Mouse (Mus musculus): ENCODE data around the gene Pkp4. TPM values are rescaled to one million over a fixed set of nuclear protein-coding genes. Genes with fewer than 3 reads are reported as not detected.

Gene Pkp4
- total RNA-seq, 2 experiments from 2014 or later, result 332 to 342 TPM

DNA sequence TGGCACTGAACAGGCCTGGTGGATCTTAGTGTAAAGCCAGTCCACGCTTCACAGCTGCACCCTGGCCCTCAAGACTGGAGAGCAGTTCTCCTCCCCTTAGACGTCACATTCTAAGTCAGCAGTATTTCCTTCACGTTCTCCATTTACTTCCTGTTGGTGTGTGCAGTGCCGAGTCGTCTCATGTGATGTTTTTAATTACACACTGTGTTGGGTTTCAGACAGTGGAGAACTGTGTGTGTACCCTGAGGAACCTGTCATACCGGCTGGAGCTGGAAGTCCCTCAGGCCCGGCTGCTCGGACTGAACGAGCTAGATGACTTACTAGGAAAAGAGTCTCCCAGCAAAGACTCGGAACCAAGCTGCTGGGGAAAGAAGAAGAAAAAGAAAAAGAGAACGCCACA, 177.9 kb downstream of the Pkp4 start:
- DNase-seq (ENCODE audit: low spot score in 2 of 2), result no peak

DNA sequence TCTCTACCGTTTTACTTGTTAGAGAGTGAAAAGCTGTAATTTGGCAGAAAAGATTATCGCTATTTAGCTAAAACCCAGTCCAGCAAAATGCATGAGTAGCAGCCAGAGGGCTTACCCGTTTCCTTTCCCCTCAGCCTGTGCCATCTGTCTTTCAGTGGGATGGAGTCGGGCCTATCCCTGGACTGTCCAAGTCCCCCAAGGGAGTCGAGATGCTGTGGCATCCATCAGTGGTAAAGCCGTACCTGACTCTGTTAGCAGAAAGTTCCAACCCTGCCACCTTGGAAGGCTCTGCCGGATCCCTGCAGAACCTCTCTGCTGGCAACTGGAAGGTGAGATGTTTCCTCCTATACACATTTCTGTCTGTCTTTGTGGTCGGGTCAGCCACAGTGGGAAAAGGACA, 178.3 kb downstream of the Pkp4 start:
- DNase-seq (ENCODE audit: low spot score in 2 of 2), result no peak

DNA sequence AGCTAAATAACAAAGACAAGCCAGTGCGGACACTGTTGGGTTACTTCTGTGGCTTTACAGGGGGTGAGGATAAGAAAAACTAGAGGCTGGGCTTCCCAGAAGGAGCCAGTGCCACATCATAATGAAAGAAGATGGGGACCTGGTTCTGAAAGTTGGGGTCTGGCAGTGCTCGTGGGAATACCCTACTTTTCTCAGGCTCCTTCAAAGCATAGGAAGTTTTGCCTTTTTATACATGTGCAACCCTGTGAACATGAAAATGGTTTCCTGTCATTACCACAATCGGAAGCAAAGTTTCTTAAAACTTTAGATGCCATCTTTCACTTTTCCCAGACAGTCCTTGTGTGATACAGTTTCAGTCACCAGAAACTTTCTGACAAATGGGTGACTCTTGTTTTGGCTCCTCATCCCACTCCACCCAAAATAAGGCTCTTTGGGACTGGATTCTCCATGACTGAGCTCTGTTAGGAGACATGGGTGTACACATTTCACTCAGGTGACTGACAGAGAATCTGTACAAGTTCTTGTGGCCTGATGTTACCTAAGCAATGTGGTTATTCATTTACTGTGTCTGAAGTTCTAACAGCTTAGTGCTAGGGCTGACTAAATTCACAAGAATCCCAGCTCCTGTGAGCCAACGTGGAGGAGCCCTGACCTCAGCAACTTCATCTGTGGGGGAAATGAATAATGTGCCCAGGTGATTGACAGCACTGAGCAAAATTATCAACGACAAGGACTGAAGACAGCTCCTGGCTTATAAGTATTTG, 179.3 kb downstream of the Pkp4 start:
- no peak for DNase-seq (ENCODE audit: low spot score in 2 of 2)

DNA sequence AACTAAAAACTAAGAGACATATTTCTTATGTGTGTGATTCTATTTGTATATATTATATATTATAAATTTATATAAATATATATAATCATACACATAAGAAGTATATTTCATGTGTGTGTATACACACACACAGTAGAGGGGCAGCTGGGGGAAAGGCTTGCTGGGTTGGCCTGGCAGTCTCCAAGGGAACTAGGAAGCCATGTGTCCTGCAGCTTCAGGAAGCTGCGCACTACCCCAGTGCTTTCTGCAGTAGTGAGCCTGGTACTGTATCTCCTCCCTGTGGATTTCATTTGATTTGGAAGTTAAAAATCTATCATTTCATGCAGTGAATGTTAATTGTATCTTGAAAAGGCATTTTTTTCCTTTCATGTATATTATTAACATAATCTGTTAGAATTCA, 180.2 kb downstream of the Pkp4 start:
- DNase-seq (ENCODE audit: low spot score in 2 of 2), result no peak

DNA sequence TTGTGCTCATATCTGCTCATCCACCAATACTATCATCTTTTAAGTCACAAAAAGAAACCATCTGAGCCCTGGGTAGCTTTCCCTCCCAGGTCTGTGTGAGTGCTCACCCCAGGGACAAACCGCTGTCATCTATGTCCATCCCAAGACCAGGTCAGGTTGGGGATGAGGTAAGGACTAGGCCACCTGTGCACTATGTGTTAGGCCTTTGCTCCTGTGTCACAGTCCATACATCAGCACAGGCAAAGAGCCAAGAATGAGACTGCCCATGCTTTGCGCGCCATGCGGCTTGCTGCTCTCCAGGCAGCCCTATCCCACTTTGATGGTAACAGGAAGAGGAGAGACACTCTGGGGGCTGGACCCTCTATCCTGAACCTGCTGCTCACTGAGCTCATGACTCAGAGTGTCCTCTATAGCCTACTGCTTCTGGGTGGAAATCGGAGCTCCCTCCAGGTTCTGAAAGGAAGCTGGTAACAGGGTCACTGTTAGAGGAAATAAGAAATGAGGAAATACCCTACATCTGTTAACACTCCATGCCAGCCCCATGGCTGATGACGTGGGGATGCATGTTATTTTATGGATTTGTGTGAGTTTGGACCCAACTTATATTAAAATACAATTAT, 182.1 kb downstream of the Pkp4 start:
- DNase-seq (ENCODE audit: low spot score in 2 of 2), result no peak

DNA sequence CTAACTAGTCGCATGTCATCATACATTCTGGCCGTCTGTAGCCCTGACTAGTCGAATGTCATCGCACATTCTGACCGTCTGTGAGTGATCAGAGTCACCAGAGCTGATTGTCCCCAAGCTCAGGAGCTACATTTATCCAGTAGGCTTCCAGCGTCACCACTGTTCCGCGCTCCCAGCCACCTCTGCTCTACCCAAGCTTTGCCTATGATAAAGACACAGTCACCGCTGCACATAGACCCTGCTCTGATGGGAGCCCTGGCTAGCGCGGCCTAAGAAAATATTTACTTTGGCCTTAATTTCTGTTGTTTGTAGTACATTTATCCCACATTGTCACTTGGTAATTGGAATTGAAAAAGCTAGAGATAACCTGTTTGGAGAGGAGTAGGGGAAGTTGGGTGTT, 183.2 kb downstream of the Pkp4 start:
- DNase-seq (ENCODE audit: low spot score in 2 of 2), result no peak

DNA sequence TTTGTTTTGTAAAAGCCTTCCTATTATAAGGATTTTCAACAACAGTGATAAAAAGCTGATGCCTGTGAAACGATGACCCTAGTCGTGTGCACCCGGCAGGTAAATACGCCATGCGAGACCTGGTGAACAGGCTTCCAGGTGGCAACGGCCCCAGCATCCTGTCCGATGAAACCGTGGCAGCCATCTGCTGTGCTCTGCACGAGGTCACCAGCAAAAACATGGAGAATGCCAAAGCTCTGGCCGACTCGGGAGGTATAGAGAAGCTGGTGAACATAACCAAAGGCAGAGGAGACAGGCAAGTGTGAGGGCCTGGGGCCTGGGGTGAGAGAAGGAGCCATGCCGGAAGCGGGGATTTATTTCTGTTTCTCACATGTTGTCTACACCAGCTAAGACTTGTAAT, 184.0 kb downstream of the Pkp4 start:
- DNase-seq (ENCODE audit: low spot score in 2 of 2), result no peak

DNA sequence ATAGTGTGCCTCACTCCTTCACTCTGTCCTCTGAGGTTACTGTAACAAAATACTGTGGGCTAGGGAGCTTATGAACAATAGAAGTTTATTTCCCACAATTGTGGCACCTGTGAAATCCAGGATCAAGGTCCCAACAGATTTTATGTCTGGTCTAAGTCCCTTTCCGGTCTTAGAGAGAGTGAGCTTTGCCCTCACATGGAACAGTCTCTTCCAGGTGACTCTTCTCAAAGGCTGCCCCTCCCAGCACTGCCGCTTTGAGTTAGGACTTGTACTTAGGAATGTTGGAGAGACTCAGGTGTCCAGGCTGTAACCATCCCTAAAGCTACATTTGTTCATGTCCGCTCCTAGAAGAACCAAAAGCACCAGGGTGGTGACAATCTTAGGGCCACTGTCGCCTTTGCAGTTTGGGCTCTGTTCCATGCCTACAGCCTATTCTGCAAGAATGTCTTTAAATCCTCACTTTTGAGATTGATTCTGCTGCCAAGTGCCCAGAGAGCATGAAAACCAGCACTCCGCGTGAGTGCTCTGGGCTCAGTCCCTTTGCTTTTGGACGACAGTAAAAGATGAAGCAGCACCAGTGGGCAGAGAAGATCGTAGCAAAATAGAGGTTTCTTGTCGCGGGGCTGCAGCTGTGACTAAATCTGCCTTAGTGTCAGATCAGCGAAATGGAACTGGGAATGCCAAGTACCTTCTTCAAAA, 184.6 kb downstream of the Pkp4 start:
- no peak for DNase-seq (ENCODE audit: low spot score in 2 of 2)

DNA sequence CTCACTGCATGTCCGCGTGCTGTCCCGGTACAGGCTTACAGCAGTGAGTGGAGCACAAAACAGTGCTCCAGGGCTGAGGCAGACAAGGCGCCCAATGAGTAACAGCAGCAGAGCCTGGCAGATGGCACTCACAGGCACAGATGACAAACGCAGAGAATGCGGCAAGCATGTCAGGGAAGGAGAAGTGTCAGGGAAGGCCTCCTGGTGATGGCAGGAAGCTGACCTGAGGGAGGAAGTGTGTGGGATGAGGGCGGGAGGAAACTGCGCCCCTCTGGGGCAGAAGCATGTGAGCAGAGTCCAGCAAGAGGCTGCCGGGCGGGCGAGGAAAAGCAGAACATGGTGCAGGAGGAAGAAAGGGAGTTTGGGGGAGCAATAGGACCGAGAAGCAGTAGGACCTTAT, 185.8 kb downstream of the Pkp4 start:
- peak; percentile 58 to 82 for DNase-seq (ENCODE audit: low spot score in 2 of 2)

DNA sequence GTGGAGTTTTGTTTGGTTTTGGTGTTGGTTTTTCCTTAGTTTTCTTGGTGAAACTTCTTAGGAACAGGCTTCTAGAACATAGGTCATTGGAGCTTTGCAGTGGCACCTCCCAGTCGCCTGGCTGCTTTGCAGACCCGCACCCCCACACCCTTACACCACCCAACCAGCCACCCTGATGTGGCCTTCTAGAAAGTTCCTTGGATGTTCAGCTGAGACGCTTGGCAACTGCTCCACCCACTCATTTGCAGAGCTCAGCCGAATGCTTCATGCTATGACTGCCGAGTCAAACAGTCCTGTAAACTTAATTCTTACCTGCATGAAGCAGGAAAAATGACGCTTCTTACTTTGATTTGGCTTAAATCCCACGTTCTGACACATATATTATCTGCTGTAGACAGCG, 187.9 kb downstream of the Pkp4 start:
- no peak for DNase-seq (ENCODE audit: low spot score in 2 of 2)

DNA sequence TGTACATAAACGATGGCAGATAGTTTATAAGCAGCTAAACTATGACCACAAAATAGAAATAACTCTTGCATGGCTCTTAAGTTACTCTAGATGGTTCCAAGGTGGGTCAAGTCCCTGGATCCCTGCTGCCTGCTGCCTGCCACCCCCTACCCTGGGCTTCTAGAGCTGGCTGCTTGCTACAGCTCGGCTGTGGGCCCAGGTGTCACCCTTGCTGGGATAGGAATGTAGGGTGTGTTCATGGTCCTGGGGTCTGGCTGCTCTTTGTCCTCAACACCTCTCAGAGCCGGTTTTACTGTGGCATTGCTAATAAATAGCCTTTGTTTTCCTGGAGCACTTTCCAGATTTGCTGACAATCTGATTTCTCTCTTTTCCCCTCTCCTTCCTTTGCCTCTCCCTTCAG, 189.4 kb downstream of the Pkp4 start:
- DNase-seq (ENCODE audit: low spot score in 2 of 2), result no peak

DNA sequence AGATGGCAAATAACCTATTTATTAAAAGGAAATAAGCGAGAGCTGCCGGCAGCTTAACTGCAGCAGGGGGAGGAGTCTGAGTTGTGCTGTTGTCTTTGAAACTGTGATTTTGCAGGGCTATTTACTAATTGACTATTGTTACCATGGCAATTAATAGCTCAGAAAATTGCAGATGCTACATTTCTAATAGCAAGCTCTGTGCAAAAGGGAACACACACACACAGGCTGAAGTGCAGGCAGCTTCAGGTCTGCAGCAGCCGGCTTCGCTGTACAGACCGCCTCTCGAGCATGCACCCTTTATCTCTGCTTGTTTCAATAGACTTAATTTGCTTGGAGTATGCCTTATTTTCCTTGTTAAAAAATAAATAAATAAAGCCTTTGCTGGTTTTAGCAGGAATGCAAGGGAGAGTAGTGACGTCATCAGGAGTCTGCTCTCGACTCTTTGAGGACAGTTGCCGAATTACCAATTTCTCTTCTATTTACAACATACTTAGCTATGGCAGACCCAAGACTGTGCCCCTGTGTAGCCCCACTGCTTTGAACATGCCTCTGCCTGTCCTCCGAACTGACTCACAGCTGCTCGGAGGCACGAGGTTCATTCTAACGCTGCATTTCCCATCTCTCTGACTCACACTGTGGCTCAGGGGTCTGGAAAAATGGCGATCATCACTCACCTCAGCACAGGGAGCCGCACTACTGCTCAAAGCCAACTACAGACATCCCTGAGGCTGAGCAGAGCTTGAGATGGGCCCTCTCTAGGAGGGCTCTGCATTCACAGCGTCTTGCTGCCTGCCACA, 190.9 kb downstream of the Pkp4 start:
- DNase-seq (ENCODE audit: low spot score in 2 of 2), result no peak

DNA sequence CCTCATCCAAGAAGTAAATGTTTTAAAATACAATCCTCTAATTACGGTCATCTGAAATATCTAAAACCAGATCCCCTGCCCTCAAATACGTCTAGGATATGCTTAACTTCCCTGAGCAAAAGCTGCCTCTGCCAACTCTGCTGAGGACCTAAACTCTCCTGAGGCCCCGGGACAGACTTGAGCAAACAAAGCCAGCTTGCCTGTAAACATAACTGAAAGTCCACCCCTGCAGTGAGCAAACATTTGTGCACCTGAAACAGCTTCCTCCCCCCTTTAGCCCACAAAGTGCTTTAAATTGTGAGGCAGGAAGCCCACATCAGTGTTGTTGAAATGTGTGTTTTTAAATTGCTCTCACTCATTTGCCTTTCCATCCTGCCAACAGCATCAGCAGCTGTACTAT, 193.2 kb downstream of the Pkp4 start:
- no peak for DNase-seq (ENCODE audit: low spot score in 2 of 2)

DNA sequence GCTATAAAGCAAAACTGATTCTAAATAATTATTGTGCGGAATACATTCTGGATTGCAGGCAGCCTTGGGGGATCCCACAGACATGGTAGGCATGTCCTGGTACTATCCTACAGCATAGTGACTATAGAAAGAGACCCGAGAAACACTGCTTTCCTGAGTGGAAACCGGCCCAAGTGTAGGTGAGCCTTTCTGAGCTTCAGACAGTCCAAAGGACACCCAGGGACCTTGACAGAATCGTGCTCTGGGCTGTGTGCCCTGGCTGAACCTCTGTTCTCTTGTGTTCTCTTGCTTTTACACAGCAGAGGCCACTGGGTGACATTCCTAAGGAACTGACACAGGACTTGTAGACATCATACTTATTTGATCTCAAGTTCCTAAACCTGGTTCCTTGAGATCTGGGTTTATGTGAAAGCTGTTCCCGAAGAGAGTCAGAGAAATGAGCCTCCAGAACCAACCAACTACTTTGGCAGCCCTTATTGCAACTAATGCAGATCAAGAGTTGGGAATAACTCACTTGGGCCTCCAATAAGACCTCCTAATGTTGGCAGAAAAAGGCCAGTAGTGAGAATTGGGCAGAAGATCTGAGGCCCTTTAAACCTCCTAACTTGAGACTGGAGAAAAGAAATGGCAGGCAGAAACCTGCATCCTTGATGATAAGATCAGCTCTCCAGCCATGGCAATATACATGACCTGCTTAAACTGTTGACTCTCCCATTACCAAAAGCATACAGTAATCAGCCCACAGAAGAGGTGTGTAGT, 195.1 kb downstream of the Pkp4 start:
- DNase-seq (ENCODE audit: low spot score in 2 of 2), result no peak

DNA sequence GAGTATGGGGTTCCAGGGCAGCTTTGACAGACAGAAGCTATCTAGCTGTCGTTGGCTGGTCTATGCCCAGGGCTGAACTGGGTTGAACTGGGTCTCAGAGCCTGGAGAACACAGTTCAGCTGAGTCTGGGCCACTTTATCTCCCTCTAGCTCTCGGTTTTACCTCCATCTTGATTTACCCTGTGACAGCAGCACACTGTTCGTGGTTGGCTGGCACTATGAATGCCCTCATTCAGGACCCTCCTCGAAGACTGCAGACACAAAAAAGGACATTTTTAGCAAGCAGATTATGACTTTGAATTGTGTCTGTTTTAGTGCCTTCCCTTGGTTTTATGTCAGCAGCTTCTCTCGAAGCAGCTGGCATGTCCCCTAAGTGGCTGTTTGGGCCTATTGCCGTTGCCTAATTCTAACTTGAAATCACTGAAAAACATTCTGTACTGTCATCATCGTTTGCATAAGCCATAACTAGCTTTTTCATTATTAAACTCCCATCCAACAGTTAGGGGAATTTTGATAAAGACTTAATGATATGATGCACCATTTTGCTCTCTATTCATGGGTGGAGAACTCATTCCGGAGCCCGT, 199.2 kb downstream of the Pkp4 start:
- DNase-seq (ENCODE audit: low spot score in 2 of 2), result no peak

DNA sequence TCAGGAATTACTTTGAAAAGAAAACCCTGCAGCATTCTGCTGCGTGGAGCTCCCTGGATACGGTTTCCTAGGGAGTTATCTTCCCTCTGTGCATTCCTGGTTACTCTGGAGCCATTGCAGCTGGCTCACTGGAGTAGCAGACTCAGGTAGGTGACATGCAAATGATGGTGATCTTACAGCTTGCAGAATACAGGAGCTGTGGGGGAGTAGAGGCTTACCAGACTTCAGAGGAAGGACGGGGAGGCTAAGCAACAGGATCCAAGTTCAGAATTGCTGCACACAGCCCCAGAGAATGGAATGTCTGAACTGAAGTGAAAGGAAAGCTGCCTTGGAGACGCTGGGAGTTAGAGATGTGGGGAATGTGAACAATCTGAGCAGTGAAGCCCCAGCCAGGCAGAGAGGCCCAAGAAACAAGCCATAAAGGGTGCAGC, 200.7 kb downstream of the Pkp4 start:
- no peak for DNase-seq (ENCODE audit: low spot score in 2 of 2)

DNA sequence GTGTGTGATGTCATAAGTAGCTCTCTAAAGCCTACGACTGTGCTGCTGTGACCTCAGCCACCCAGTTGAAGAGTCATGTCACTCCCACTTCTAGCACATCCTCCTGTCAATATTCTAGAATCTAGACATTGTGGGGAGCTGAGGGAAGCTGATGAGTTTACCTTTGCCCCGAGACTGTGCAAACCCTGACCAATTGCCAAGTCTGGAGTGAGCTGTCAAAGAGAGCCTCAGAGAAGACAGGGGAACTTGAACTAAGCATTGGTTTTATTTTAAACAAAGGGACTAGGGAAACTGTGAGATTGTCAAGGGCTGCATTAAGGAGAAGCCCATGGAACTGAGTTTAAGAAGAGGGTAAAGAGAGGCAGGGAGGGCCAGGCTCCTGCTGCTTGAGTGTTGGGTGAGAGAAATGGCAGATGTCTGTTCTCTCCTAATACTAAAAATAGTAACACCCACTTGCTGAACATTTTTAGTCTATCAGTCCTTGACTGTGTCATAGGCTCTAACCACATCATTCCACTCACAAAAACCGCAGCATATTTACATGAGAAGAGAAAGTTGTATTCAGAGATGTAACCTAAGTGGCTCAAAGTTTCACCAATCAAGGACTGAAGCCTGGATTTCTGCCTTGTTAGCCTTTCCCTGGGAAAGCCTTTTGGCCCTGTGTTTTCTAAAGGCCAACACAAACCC, 203.6 kb downstream of the Pkp4 start:
- no peak for DNase-seq (ENCODE audit: low spot score in 2 of 2)

DNA sequence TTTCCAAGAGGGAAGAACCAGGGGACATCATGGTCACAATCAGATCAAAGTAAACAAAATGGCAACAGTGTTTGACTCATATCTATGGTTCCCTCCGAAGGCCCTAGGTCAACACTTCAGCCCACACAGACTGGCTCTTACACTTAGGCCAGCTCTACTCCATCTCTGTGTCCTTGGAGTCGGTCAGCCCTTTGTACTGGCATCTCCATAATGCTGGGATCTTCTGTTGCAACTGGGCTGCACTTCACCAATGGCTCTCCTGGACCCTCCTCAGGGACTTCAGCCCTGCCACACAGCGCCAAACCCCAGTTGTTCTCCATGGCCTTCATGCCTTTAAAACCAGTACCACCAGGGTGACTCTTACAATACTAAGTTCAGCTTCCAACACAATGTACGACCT, 206.5 kb downstream of the Pkp4 start:
- DNase-seq (ENCODE audit: low spot score in 2 of 2), result no peak

DNA sequence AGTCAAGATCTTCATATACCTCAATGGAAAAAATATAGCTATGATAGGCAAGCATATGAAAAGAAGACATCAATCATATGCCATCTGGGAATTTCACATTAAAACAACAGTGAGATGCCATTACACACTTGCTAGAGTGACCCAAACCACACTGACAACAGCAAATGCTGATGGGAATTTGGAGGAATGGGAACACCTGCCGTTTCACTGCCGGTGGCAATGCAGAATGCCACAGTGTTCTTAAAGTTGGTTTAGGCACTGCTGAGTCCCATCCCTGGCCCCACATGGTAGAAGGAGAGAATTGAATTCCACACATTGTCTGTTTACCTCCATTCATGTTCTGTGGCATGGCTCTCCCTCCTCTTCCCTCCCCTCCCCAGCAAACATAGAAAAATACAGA, 212.5 kb downstream of the Pkp4 start:
- no peak for DNase-seq (ENCODE audit: low spot score in 2 of 2)

DNA sequence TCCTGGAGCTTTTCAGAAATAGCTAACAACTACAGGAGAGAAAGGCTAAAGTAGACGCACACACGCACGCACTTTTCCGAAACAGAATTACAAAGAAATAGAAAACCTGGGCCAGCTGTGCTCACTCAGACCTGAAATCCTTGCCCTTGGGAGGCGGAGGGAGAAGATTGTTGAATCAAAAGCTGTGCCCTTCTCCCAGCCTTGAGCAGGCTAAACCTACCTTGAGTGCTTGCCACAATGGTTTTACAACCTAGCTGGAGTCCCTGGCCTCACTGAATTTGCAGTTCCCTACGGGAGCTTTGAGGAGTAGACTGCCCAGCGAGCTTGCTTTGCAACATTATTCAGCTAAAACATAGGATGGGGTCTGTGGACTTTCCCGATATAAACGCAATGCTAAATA, 217.4 kb downstream of the Pkp4 start:
- DNase-seq (ENCODE audit: low spot score in 2 of 2), result no peak
